Mouse (Mus musculus) heart, postnatal 0 days (tissue): ENCODE data around the gene Btbd16. TPM values are rescaled to one million over a fixed set of nuclear protein-coding genes. Genes with fewer than 3 reads are reported as not detected.
A peak's percentile ranks its signal among the peaks of the same experiment; 100 is the strongest.

Experiments used
- ATAC-seq: fragments of 200-750 bp; cut with Nextera tagmentation; 2 replicates; pipeline ENCODE4 v1.8.0; 2017; ENCODE audit warnings: low read depth, moderate number of reproducible peaks, moderate library complexity; ENCODE audit not compliant: insufficient read depth
- DNase-seq: peaks from one replicate; pipeline ENCODE4 v3.0.0-alpha.2; 2016; ENCODE audit warnings: low spot score
- H3K27ac ChIP-seq: fragments of 300-500 bp; sonication (generic); 2 replicates; pipeline ENCODE4 v1.5.1; 2014; ENCODE audit warnings: low read depth, mild to moderate bottlenecking
- H3K27me3 ChIP-seq: fragments of 300-500 bp; sonication (generic); 2 replicates; pipeline ENCODE4 v1.6.1; 2014; ENCODE audit warnings: low read length, mixed read lengths; ENCODE audit not compliant: control insufficient read depth, insufficient read depth
- H3K36me3 ChIP-seq: fragments of 300-500 bp; sonication (generic); replicated peaks from 2 replicates; pipeline ENCODE4 v1.6.1; 2014; ENCODE audit warnings: low read length, mixed read lengths; ENCODE audit not compliant: control insufficient read depth, insufficient read depth
- H3K4me1 ChIP-seq: fragments of 300-500 bp; sonication (generic); 2 replicates; pipeline ENCODE4 v1.6.1; 2014; ENCODE audit warnings: antibody characterized with exemption; ENCODE audit not compliant: control insufficient read depth, insufficient read depth
- H3K4me2 ChIP-seq: fragments of 300-500 bp; sonication (generic); 2 replicates; pipeline ENCODE4 v1.6.1; 2014; ENCODE audit warnings: low read depth, mild to moderate bottlenecking, low read length, moderate library complexity
- H3K4me3 ChIP-seq: fragments of 300-500 bp; sonication (generic); 2 replicates; pipeline ENCODE4 v1.5.1; 2014; ENCODE audit warnings: low read depth, low read length
- H3K9ac ChIP-seq: fragments of 300-500 bp; sonication (generic); replicated peaks from 2 replicates; pipeline ENCODE4 v1.6.1; 2014; ENCODE audit warnings: low read depth, low read length, mixed read lengths
- H3K9me3 ChIP-seq: fragments of 300-500 bp; sonication (generic); replicated peaks from 2 replicates; pipeline ENCODE4 v1.6.1; 2016; ENCODE audit warnings: low read length; ENCODE audit not compliant: control insufficient read depth
- CTCF ChIP-seq: IDR thresholded peaks from 2 replicates; pipeline ENCODE4 v1.5.1; 2016; ENCODE audit warnings: antibody characterized with exemption, control low read depth, low read depth
- EP300 ChIP-seq: IDR thresholded peaks from 2 replicates; pipeline ENCODE4 v1.6.1; 2016; ENCODE audit warnings: antibody characterized with exemption, low read depth
- WGBS: fragments of 180-500 bp; shearing (Covaris S2); extraction: QIAGEN DNeasy Blood & Tissue Kit; methylation state at CpG from one replicate; pipeline ENCODE4 v1.1.7; 2014; 5-methylcytosine and 5-hydroxymethylcytosine counted together
- polyA plus RNA-seq: library from polyadenylated mRNA; unstranded; fragments of >200 nt; fragmentation: Nextera tagmentation; extraction: Ambion mirVana; gene quantifications from 2 replicates; pipeline ENCODE4 v1.2.1, GENCODE M21; 2015
- total RNA-seq: library from RNA; depleted of rRNA; stranded (reverse); fragments of >200 nt; gene quantifications from 2 replicates; pipeline ENCODE4 v1.2.3, GENCODE M21; 2014; ENCODE audit warnings: low replicate concordance

Gene Btbd16
- total and polyA plus RNA-seq, 2 experiments from 2014 or later: 0.25 TPM; not detected in 1

GRCm38 (mm10) chr7:130855681-130856080, 81.8 kb downstream of the Btbd16 start:
- no peak for TF ChIP-seq CTCF
- TF ChIP-seq EP300: no peak
- Histone ChIP-seq H3K9ac (no peak overlapping the region), H3K36me3 (no peaks in the 10 kb centered on the region), H3K27ac (no peak overlapping the region), H3K27me3 (no peaks in the 10 kb centered on the region), H3K4me1 (peaks cover 18% of the 10 kb centered on the region), H3K4me2 (no peak overlapping the region), H3K4me3 (no peak overlapping the region), H3K9me3 (no peaks in the 10 kb centered on the region)
- WGBS: 37% methylated on average over 3 of the region's 3 CpGs
- DNase-seq (no peak), ATAC-seq (no peak)

GRCm38 (mm10) chr7:130857973-130858372, 84.1 kb downstream of the Btbd16 start:
- no peak for TF ChIP-seq EP300
- TF ChIP-seq CTCF: no peak
- Histone ChIP-seq H3K27ac (no peak overlapping the region), H3K9me3 (no peaks in the 10 kb centered on the region), H3K4me3 (no peak overlapping the region), H3K27me3 (no peaks in the 10 kb centered on the region), H3K4me1 (peaks cover 12% of the 10 kb centered on the region), H3K9ac (no peak overlapping the region), H3K36me3 (no peaks in the 10 kb centered on the region), H3K4me2 (no peak overlapping the region)
- WGBS: 69% methylated on average over 6 of the region's 6 CpGs
- ATAC-seq: no peak
- no peak for DNase-seq

GRCm38 (mm10) chr7:130859926-130860325, 86.1 kb downstream of the Btbd16 start:
- TF ChIP-seq CTCF: no peak
- Histone ChIP-seq H3K9ac (no peak overlapping the region), H3K27me3 (no peaks in the 10 kb centered on the region), H3K4me1 (peaks cover 6% of the 10 kb centered on the region), H3K27ac (no peak overlapping the region), H3K36me3 (no peaks in the 10 kb centered on the region), H3K9me3 (no peaks in the 10 kb centered on the region), H3K4me3 (no peak overlapping the region), H3K4me2 (no peak overlapping the region)
- WGBS: 63% methylated on average over 5 of the region's 5 CpGs
- no peak for DNase-seq
- no peak for ATAC-seq

GRCm38 (mm10) chr7:130860721-130861142, 86.9 kb downstream of the Btbd16 start:
- 30% methylated on average over 11 of the region's 11 CpGs for WGBS
- Histone ChIP-seq H3K36me3 (no peaks in the 10 kb centered on the region), H3K4me3 (no peak overlapping the region), H3K4me1 (peaks cover 10% of the 10 kb centered on the region), H3K9ac (no peak overlapping the region), H3K4me2 (0 out of 2 replicates have a peak overlapping the region, but pooled peaks have one; percentile 3), H3K27ac (peak overlapping the region; percentile 32), H3K27me3 (no peaks in the 10 kb centered on the region), H3K9me3 (no peaks in the 10 kb centered on the region)
- TF ChIP-seq EP300 (0 out of 2 replicates have a peak, but pooled peaks have one; percentile 41), CTCF (no peak)
- ATAC-seq (no peak), DNase-seq (peak; percentile 22)

- Histone ChIP-seq H3K9me3 (no peaks in the 10 kb centered on the region), H3K27ac (no peak overlapping the region), H3K9ac (no peak overlapping the region), H3K4me1 (peaks cover 12% of the 10 kb centered on the region), H3K27me3 (no peaks in the 10 kb centered on the region), H3K36me3 (no peaks in the 10 kb centered on the region), H3K4me3 (no peak overlapping the region), H3K4me2 (no peak overlapping the region)
- TF ChIP-seq EP300: no peak
- no peak for TF ChIP-seq CTCF
- 63% methylated on average over 1 of the region's 1 CpGs for WGBS
- no peak for ATAC-seq
- no peak for DNase-seq
Measured at GRCm38 (mm10) chr7:130862501-130862900, 88.6 kb downstream of the Btbd16 start.

GRCm38 (mm10) chr7:130864711-130865110, 90.8 kb downstream of the Btbd16 start:
- no peaks in the 10 kb centered on the region for H3K9me3 ChIP-seq
- no peak for DNase-seq
- H3K4me1 ChIP-seq: peaks cover 17% of the 10 kb centered on the region
- no peaks in the 10 kb centered on the region for H3K36me3 ChIP-seq
- H3K4me2 ChIP-seq: no peak overlapping the region
- no peaks in the 10 kb centered on the region for H3K27me3 ChIP-seq
- TF ChIP-seq EP300: no peak
- no peak for TF ChIP-seq CTCF
- no peak for ATAC-seq
- no peak overlapping the region for H3K4me3 ChIP-seq
- H3K9ac ChIP-seq: no peak overlapping the region
- H3K27ac ChIP-seq: no peak overlapping the region
- WGBS: 53% methylated on average over 7 of the region's 7 CpGs
